19 mouse cellular contexts compared by ENCODE assay signal in the genomic region with DNA sequence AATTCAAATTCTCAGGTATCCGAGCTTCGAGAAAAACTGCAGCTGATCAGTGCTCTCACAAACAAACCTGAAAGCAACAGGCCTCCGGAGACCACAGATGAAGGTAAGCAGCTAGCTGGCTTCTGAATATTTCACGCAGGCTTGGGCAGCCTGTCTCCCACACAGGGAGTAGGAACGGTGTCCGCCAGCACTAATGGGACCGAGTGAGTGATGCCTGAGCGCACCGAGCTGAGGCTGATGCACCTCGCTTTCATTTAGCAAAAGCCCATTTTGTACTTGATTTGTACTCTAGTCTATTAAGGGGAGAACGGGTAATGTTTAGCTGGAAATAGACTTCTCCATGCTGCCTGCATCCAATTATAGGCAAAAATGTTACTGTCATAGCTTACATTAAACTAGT. TPM values are rescaled to one million over a fixed set of nuclear protein-coding genes. Genes with fewer than 3 reads are reported as not detected.
"Had no signal": no experiment of that assay in that cellular context is flagged by ENCODE, and none has a peak within 500 bp of the region (broad histone marks: within the 10 kb centered on the region; RNA-seq: fewer than 3 reads in every experiment).

No protein-coding gene starts in this region.

- H3K4me1 ChIP-seq: lung, embryonic 15.5 days; midbrain, embryonic 13.5 days; midbrain, embryonic 15.5 days; stomach, embryonic 15.5 days had no signal

- H3K9me3 ChIP-seq: lung, embryonic 15.5 days; megakaryocyte, embryonic 14.5 days; midbrain, embryonic 13.5 days; midbrain, embryonic 15.5 days; neural tube, embryonic 12.5 days; stomach, embryonic 15.5 days had no signal

- H3K4me3 ChIP-seq: lung, embryonic 15.5 days; megakaryocyte, embryonic 14.5 days; midbrain, embryonic 13.5 days; midbrain, embryonic 15.5 days; neural tube, embryonic 12.5 days; stomach, embryonic 15.5 days had no signal

- H3K9ac ChIP-seq: lung, embryonic 15.5 days; midbrain, embryonic 13.5 days; midbrain, embryonic 15.5 days; neural tube, embryonic 12.5 days; stomach, embryonic 15.5 days had no signal

- H3K4me2 ChIP-seq: lung, embryonic 15.5 days; midbrain, embryonic 11.5 days; midbrain, embryonic 13.5 days; midbrain, embryonic 15.5 days; neural tube, embryonic 12.5 days; stomach, embryonic 15.5 days had no signal

- H3K27ac ChIP-seq: lung, embryonic 15.5 days; macrophage; midbrain, embryonic 13.5 days; midbrain, embryonic 15.5 days; neural tube, embryonic 12.5 days; stomach, embryonic 15.5 days; stomach, postnatal 0 days had no signal

- ATAC-seq: lung, postnatal 0 days; midbrain, embryonic 13.5 days; midbrain, embryonic 15.5 days had no signal

- H3K27me3 ChIP-seq: lung, embryonic 15.5 days; megakaryocyte, embryonic 14.5 days; midbrain, embryonic 13.5 days; midbrain, embryonic 15.5 days; neural tube, embryonic 12.5 days; stomach, embryonic 15.5 days had no signal

- DNase-seq: lung, adult 2 months; lung, postnatal 14 days; lung, postnatal 36 days; right cerebral cortex, postnatal 14 days; thymus, adult 2 months; thymus, postnatal 25 days; thymus, postnatal 4 days had no signal

RNA-seq across cellular contexts. Expression of a gene that starts 16.2 kb away (rescaled TPM):
- total RNA-seq: megakaryocyte progenitor cell, adult 5-6 weeks; monocyte, adult 5-6 weeks had no signal
- polyA plus RNA-seq: macrophage; midbrain, embryonic 11.5 days had no signal
